Mouse (Mus musculus): ENCODE measurements around the gene Peak1. TPM values are rescaled to one million over a fixed set of nuclear protein-coding genes. Genes with fewer than 3 reads are reported as not detected.

The Peak1 gene
- polyA plus RNA-seq (2016; fragmentation: Nextera tagmentation; extraction: Ambion mirVana) = 8.1 and 9.4 TPM in 2 replicates

DNA sequence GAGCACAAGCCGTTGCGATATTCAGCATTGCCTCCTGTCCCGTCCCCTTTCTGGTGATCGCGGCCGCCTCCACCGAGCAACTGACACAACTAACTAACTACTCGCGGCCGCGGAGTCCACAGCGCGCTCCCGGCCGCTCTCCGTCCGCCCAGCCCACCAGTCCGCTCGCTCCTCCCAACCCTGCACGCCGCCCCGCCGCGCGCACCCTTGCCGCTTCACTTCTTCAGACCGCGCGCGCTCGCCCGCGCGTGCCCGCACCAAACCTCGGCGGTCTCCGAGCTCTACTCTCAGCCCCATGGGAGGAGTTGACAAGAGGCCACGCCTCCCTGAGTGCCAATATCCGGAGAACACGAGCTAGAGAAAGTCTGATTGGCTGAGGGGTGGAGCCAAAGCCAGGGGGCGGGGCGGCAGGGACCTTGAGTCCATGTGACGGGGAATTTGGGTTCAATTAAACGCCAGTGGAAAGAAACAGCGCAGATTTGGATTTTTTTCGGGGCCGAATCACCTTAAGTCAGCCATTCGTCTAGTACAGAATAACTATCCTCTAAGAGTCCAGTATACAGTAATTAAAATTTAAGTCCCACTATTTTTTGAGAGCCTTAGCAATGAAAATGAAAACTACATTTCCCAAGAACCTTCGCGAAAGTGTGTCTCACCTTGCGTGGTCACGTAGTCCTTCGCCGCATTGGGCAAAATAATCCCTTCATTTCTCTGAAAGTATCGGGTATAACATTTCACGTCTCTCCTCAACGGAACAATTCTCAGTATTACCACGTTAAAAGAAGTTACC is at the start of gene Peak1, which contains the start of gene Hmg20a:
Gene Peak1, minus strand, starts transcription at position 120 of the 790 bp plus-strand sequence.
Gene Hmg20a, plus strand, starts transcription at position 662 of the 790 bp plus-strand sequence.
- H3K4me2 ChIP-seq (replicated peaks) = peak within 1 kb of the TSS; percentile 56
- H3K9me3 ChIP-seq (replicated peaks) = no peaks in the 10 kb centered on the region
- H3K36me3 ChIP-seq = no peaks in the 10 kb centered on the region
- H3K27ac ChIP-seq = peak within 1 kb of the TSS; percentile 92
- peak within 1 kb of the TSS; percentile 75 for H3K9ac ChIP-seq
- no peaks in the 10 kb centered on the region for H3K27me3 ChIP-seq
- under 1% methylated on average over 59 of the region's 59 CpGs for WGBS
- peak; percentile 95 for ATAC-seq (ENCODE audit: low FRiP score)
- H3K4me3 ChIP-seq = peak within 1 kb of the TSS; percentile 78
- H3K4me1 ChIP-seq = peaks cover 27% of the 10 kb centered on the region

DNA sequence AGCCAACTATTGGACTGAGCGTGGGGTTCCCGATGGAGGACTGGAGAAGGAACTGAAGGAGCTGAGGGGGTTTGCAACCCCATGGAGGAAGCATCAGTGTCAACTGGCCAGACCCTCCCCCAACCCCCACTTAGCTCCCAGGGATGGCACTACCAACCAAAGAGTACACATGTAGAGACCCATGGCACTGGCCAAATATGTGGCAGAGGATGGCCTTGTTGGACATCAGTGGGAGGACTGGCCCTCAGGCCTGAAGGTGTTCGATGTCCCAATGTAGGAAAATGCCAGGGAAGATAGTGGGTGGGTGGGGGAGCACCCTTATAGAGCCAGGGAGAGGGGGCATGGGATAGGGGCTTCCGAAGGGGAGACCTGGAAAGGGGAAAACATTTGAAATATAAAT is 48.4 kb upstream of the Peak1 start:
- 100% methylated on average over 4 of the region's 4 CpGs for WGBS
- no peak overlapping the region for H3K4me2 ChIP-seq (replicated peaks)
- no peak for ATAC-seq (ENCODE audit: low FRiP score)
- peaks cover 11% of the 10 kb centered on the region for H3K4me1 ChIP-seq
- H3K27me3 ChIP-seq = no peaks in the 10 kb centered on the region
- no peak overlapping the region for H3K27ac ChIP-seq
- H3K4me3 ChIP-seq = no peak overlapping the region
- peaks cover 9% of the 10 kb centered on the region; the same call in 1 of the 2 replicates for H3K36me3 ChIP-seq
- no peak overlapping the region for H3K9ac ChIP-seq
- H3K9me3 ChIP-seq (replicated peaks) = no peaks in the 10 kb centered on the region

DNA sequence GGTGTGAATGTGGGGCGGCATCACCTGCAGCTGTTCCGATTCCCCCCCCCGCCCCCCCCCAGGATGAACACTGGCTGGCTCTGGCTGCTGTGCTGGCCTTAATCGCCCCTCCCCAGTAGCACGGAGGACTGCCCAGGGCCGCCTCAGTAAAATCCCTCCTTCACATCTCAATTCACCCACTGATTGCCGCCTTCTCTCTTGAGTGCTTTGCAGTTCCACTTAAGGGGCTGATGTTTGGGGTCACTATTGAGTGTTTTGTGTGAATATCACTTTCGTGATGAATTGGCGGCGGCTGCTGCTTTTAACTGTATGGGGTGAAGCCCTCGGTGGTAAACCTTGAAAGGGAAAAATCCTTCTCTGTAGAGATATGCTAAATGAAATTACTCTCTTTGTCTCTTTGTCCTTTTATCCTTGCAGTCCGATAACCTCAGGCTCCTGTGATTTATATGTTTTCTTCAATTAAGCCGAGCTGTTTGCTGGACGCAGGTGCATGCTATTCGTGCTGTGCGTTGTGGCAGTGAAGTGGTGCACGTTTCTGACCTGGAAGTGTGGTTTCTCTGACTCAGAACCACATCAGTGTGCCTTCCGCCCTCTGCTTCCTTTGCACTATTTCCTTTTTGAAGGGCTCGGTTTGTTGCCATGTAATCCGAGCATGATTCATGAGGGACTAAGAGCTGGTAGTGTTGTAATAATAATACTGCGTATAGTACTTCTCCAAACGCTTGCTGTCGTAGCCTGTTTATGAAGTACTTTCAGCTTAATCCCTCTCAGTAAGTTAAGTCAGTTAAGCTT is 47.2 kb upstream of the Peak1 start:
- peaks cover 11% of the 10 kb centered on the region for H3K4me1 ChIP-seq
- no peaks in the 10 kb centered on the region for H3K27me3 ChIP-seq
- peak overlapping the region; percentile 15; the same call in 1 of the 2 replicates for H3K9ac ChIP-seq
- H3K4me2 ChIP-seq (replicated peaks) = peak overlapping the region; percentile 30
- WGBS = 36% methylated on average over 23 of the region's 23 CpGs
- peaks cover 9% of the 10 kb centered on the region; the same call in 1 of the 2 replicates for H3K36me3 ChIP-seq
- no peak overlapping the region for H3K4me3 ChIP-seq
- H3K27ac ChIP-seq = peak overlapping the region; percentile 71
- no peaks in the 10 kb centered on the region for H3K9me3 ChIP-seq (replicated peaks)
- no peak for ATAC-seq (ENCODE audit: low FRiP score)

DNA sequence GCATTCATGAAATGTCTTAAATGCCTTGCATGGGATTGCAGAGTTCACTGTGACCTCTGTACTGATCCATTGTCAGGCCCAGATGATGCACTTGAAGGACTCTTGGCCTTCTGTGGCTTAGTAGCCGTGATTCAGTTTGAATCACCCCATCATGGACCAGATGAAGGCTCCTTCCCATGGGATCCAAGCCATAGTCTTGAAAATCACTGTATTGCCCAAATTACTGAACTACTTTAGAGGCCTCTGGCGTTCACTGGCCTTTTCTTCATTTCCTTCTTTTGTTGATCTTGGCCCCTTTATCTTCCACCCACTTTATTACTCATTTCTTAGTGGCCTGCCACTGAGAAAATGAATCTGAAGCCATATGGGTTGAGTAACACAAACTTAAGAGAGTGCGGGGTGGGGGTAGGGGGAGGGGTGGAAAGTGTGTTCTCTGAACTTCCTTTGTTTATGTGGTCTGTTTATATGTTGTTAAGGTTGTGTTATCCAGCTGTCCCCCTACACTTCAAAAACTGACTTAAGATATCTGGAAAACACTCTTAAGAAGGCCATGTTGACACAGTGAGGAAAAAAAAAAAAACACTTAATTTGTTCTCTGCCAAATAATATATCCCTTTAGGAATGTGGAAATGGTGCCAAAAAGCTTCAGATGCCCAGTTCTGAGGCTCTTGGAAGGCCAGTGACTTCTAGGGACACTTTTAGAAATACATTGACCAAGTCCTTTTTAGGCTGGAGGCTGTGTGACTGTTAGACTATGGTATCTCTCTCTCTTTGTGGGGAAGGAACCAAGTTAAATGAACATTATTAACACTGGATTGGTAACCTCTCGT is 46.0 kb upstream of the Peak1 start:
- Histone ChIP-seq H3K36me3 (0 out of 2 replicates have a peak, but pooled peaks cover 6% of the 10 kb centered on the region), H3K4me1 (peaks cover 11% of the 10 kb centered on the region), H3K27me3 (no peaks in the 10 kb centered on the region), H3K9me3 (replicated peaks) (no peaks in the 10 kb centered on the region), H3K4me2 (replicated peaks) (no peak overlapping the region), H3K27ac (no peak overlapping the region; the same call in 1 of the 2 replicates), H3K4me3 (no peak overlapping the region), H3K9ac (no peak overlapping the region)
- WGBS = 62% methylated on average over 4 of the region's 4 CpGs
- ATAC-seq (ENCODE audit: low FRiP score) = no peak

DNA sequence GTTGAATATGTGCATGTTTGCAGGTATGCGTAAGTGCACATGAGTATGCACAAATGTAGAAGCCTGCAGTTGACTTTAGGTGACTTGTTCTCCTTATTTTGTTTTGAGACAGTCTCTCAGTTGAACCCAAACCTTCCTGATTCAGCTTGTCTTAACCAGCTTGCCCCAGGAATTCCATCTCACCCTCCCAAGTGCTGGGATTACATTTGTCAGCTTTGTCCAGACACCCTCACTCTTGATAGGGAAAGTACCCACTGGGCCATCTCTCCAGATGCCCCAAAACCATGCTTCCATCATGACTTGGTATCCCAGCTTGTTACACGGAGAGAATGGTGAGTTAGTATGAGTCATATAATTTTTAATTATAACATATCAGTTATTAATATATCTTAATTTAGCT is 45.2 kb upstream of the Peak1 start:
- Histone ChIP-seq H3K4me3 (no peak overlapping the region), H3K9ac (no peak overlapping the region), H3K27ac (no peak overlapping the region), H3K27me3 (no peaks in the 10 kb centered on the region), H3K36me3 (peaks cover 5% of the 10 kb centered on the region; the same call in 1 of the 2 replicates), H3K4me2 (replicated peaks) (no peak overlapping the region), H3K9me3 (replicated peaks) (no peaks in the 10 kb centered on the region), H3K4me1 (peaks cover 11% of the 10 kb centered on the region)
- ATAC-seq (ENCODE audit: low FRiP score) = no peak
- WGBS = 92% methylated on average over 2 of the region's 2 CpGs

DNA sequence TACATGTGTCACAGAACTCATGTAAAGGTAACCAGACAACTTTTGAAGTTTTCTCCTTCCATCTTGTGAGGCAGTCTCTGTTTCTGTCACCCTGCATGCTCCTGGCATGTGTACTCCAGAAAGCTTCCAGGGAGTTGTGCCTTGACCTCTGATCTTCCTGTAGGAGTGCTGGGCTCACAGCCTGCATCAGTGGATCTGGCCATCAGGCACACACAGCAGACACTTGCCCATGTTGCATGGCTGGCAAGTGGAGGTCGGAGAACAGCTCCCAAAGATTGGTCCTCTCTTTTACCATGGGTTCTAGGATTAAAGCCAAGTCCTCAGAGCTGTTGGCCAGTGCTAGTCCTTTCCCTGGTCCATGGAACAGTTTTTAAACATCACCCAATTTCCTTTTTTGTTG is 44.7 kb upstream of the Peak1 start:
- ATAC-seq (ENCODE audit: low FRiP score) = no peak
- Histone ChIP-seq H3K4me3 (no peak overlapping the region), H3K4me2 (replicated peaks) (no peak overlapping the region), H3K9ac (no peak overlapping the region), H3K4me1 (peaks cover 11% of the 10 kb centered on the region), H3K36me3 (peaks cover under 1% of the 10 kb centered on the region; the same call in 1 of the 2 replicates), H3K9me3 (replicated peaks) (no peaks in the 10 kb centered on the region), H3K27me3 (no peaks in the 10 kb centered on the region), H3K27ac (no peak overlapping the region)
- 88% methylated on average over 1 of the region's 1 CpGs for WGBS

DNA sequence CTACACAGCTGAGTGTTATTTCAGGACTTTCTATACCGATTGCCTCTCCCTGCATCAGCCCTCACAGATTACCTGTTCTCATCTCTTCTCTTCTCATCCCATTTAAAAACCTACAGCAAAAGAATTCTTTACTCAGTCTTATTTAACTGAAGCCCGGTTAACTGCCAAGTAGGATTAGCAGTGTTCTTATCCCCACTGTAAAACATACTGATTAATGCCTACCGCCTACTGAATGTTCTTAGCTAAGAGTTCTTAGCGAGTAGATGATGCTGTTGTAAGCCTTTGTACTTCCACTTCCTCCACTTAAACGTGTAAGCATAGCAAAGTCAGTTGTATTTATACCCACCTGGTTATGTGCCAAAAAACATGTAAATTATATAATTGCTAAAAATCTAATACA is 43.1 kb upstream of the Peak1 start:
- Histone ChIP-seq H3K9me3 (replicated peaks) (no peaks in the 10 kb centered on the region), H3K9ac (no peak overlapping the region), H3K4me1 (peaks cover 11% of the 10 kb centered on the region), H3K27me3 (no peaks in the 10 kb centered on the region), H3K4me3 (no peak overlapping the region), H3K4me2 (replicated peaks) (no peak overlapping the region), H3K27ac (no peak overlapping the region), H3K36me3 (no peaks in the 10 kb centered on the region; the same call in 1 of the 2 replicates)
- ATAC-seq (ENCODE audit: low FRiP score) = no peak
- WGBS = 88% methylated on average over 5 of the region's 5 CpGs

DNA sequence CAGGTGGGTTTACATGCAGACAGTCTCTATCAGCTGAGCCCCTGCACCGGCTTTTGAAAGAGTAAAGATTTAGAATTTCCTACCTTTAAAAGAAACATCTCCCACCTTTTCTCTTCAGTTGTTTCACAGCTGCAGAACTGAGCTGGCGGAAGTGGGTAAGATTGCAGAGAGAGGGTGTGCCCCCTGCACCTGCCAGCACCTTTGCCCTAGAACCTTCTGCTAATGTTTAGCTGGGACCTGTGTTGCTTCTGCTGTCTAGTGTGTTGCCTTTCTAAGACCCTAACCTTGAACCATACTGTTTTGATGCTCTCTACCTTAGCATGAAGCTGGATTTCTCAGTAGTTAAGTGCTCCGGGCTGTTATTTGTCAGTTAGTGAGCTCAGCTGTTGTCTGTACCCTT is 38.6 kb upstream of the Peak1 start:
- Histone ChIP-seq H3K4me3 (no peak overlapping the region), H3K27ac (no peak overlapping the region), H3K9ac (no peak overlapping the region), H3K36me3 (no peaks in the 10 kb centered on the region; the same call in 1 of the 2 replicates), H3K27me3 (no peaks in the 10 kb centered on the region), H3K4me2 (replicated peaks) (no peak overlapping the region), H3K9me3 (replicated peaks) (no peaks in the 10 kb centered on the region), H3K4me1 (no peaks in the 10 kb centered on the region)
- 96% methylated on average over 3 of the region's 3 CpGs for WGBS
- no peak for ATAC-seq (ENCODE audit: low FRiP score)

DNA sequence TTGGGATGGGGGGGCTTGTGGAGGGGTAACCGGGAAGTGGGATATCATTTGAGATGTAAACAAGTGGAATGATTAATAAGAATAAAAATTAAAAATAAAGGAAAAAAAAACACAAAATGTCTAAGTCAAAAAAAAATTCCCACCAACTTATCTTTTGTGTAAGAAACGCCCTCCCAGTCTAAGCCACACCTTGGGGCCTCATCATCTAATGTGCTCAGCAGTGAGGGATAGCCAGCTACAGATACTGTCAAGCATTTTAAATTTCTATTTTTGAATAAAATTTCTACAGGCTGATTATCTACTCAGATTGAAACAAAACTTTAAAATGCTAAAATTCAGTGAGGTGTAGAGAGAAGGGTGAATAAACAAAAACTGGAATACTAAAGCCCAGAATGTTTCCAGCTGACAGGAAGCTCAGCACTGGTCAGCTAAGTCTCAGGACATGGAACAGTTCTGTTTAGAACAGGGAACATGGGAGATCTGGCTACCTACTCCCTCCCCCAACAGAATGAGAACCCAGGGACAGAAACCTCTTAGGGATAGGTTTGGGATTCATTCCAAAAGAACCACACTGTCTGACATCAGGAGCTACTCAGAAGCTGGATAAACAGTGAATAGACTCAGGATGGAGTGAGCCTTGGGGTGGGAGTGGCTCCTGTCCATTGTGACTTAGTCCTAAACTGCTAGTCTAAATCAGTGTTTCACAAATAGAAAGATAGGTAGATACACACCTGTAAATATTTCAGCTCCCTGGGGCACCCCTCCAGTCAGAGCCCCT is 35.4 kb upstream of the Peak1 start:
- 90% methylated on average over 2 of the region's 2 CpGs for WGBS
- no peak for ATAC-seq (ENCODE audit: low FRiP score)
- Histone ChIP-seq H3K4me2 (replicated peaks) (no peak overlapping the region), H3K4me1 (no peaks in the 10 kb centered on the region), H3K9me3 (replicated peaks) (no peaks in the 10 kb centered on the region), H3K36me3 (no peaks in the 10 kb centered on the region), H3K4me3 (no peak overlapping the region), H3K9ac (no peak overlapping the region), H3K27me3 (no peaks in the 10 kb centered on the region), H3K27ac (no peak overlapping the region)

DNA sequence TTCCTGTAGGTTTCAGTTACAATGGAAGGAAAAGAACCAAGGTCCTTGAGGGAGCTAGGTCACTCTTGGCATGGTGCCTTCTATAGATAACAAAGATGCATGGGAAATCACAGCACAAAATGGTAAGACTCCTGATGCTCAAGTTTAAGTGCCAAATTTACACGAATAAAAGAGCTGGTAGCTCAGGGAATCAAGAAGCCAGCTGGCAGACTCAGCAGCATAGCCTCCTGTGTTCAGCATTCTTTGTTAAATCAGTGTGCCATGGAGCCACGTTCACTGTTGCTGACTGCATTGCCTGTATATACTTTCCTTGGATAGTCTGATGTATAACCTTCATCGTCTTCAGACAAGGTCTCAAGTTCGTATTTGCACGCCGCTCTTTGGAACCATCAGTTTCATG is 33.7 kb upstream of the Peak1 start:
- 93% methylated on average over 6 of the region's 6 CpGs for WGBS
- Histone ChIP-seq H3K36me3 (no peaks in the 10 kb centered on the region), H3K4me3 (no peak overlapping the region), H3K9ac (no peak overlapping the region), H3K9me3 (replicated peaks) (no peaks in the 10 kb centered on the region), H3K4me1 (no peaks in the 10 kb centered on the region), H3K27me3 (no peaks in the 10 kb centered on the region), H3K4me2 (replicated peaks) (no peak overlapping the region), H3K27ac (no peak overlapping the region)
- no peak for ATAC-seq (ENCODE audit: low FRiP score)

DNA sequence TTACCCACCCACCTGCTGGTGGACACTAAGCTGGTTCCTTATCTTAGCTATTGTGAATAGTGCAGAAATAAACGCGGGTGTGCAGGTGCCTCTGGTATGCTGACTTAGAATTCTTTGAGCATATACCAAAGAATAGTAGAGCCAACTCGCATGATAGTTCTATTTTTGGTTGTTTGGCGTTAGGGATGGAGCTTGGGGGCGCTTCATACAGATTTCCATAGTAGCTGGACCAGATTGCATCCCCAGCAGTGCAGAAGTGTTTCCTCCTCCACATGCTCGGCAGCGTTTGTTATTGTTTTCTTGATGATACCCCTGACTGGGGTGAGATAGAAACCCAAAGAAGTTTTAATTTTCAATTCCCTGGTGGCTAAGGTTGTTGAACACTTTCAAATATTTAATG is 21.8 kb upstream of the Peak1 start:
- no peak overlapping the region for H3K27ac ChIP-seq
- no peaks in the 10 kb centered on the region for H3K9me3 ChIP-seq (replicated peaks)
- no peaks in the 10 kb centered on the region for H3K36me3 ChIP-seq
- WGBS = 82% methylated on average over 7 of the region's 7 CpGs
- H3K4me2 ChIP-seq (replicated peaks) = no peak overlapping the region
- no peaks in the 10 kb centered on the region for H3K4me1 ChIP-seq
- H3K9ac ChIP-seq = no peak overlapping the region
- H3K4me3 ChIP-seq = no peak overlapping the region
- no peak for ATAC-seq (ENCODE audit: low FRiP score)
- no peaks in the 10 kb centered on the region for H3K27me3 ChIP-seq
